Mouse (Mus musculus): ENCODE measurements at regions not wholly inside any gene's neighbourhood (a gene's known extent, or its start where the extent isn't known, plus 50 kb on each side); places are given as distances from the start of the nearest gene placed in this dataset.

- intact Hi-C loops (cut with DNase I), result loop anchor here (5.0 kb wide), 1 partner anchor 398 kb away; no protein-coding TSS in a partner anchor
- no peak for DNase-seq
Observed at GRCm38 (mm10) chr15:10899904-10900303, 52.2 kb upstream of the C1qtnf3 start.

- peak; percentile 34 for DNase-seq
- intact Hi-C loops (cut with DNase I), result loop anchor here (5.0 kb wide), 1 partner anchor 399 kb away; no protein-coding TSS in a partner anchor
Observed at GRCm38 (mm10) chr15:10901075-10901474, 51.1 kb upstream of the C1qtnf3 start.

GRCm38 (mm10) chr15:10901745-10902262 lies 50.3 kb upstream of the C1qtnf3 start:
- DNase-seq, result no peak
- intact Hi-C loops (cut with DNase I), result loop anchor here (5.0 kb wide), 1 partner anchor 400 kb away; no protein-coding TSS in a partner anchor

All from left cerebral cortex, postnatal 4 days (tissue).